Mouse (Mus musculus): ENCODE measurements around the gene Rabac1. TPM values are rescaled to one million over a fixed set of nuclear protein-coding genes. Genes with fewer than 3 reads are reported as not detected.
A peak's percentile ranks its signal among the peaks of the same experiment; 100 is the strongest.

The Rabac1 gene
- polyA plus RNA-seq, 2 experiments = 185 to 230 TPM

- no peak overlapping the region for H3K4me3 ChIP-seq (replicated peaks; ENCODE audit: low read length)
- H3K36me3 ChIP-seq (ENCODE audit: control insufficient read depth, insufficient read depth, low read length) = peaks cover 14% of the 10 kb centered on the region
- H3K4me2 ChIP-seq (replicated peaks; ENCODE audit: low read depth, low read length, severe bottlenecking) = no peak overlapping the region
- H3K9ac ChIP-seq (ENCODE audit: low read depth, low read length, severe bottlenecking) = no peak overlapping the region
- ATAC-seq (ENCODE audit: low FRiP score, low read depth) = peak; percentile 55
- peak; percentile 84 for DNase-seq (ENCODE audit: low spot score)
- peaks cover 90% of the 10 kb centered on the region for H3K27me3 ChIP-seq (ENCODE audit: control insufficient read depth, insufficient read depth, low read length)
- 2% methylated on average over 13 of the region's 17 CpGs for WGBS
- H3K27ac ChIP-seq (replicated peaks; ENCODE audit: low read depth, low read length) = no peak overlapping the region
- H3K9me3 ChIP-seq (ENCODE audit: control insufficient read depth, low read length) = no peaks in the 10 kb centered on the region
- TF ChIP-seq POLR2A (IDR thresholded peaks at IDR 0.05; ENCODE audit: borderline replicate concordance, extremely low read depth, insufficient read depth, insufficient read length) = no peak
- H3K4me1 ChIP-seq (ENCODE audit: control insufficient read depth, insufficient read depth, low read length) = 0 out of 2 replicates have a peak, but pooled peaks cover 10% of the 10 kb centered on the region
Observed at GRCm38 (mm10) chr7:25008635-25009034, 36.1 kb upstream of the Rabac1 start.

GRCm38 (mm10) chr7:25007609-25008374, 35.2 kb upstream of the Rabac1 start:
- H3K4me1 ChIP-seq (ENCODE audit: control insufficient read depth, insufficient read depth, low read length) = 0 out of 2 replicates have a peak, but pooled peaks cover 10% of the 10 kb centered on the region
- peaks cover 7% of the 10 kb centered on the region; the same call in 1 of the 2 replicates for H3K36me3 ChIP-seq (ENCODE audit: control insufficient read depth, insufficient read depth, low read length)
- H3K4me3 ChIP-seq (replicated peaks; ENCODE audit: low read length) = no peak overlapping the region
- H3K4me2 ChIP-seq (replicated peaks; ENCODE audit: low read depth, low read length, severe bottlenecking) = no peak overlapping the region
- no peak overlapping the region for H3K9ac ChIP-seq (ENCODE audit: low read depth, low read length, severe bottlenecking)
- TF ChIP-seq POLR2A (IDR thresholded peaks at IDR 0.05; ENCODE audit: borderline replicate concordance, extremely low read depth, insufficient read depth, insufficient read length) = no peak
- DNase-seq (ENCODE audit: low spot score) = no peak
- 33% methylated on average over 7 of the region's 8 CpGs for whole genome bisulfite sequencing
- H3K27ac ChIP-seq (replicated peaks; ENCODE audit: low read depth, low read length) = no peak overlapping the region
- no peaks in the 10 kb centered on the region for H3K9me3 ChIP-seq (ENCODE audit: control insufficient read depth, low read length)
- no peak for ATAC-seq (ENCODE audit: low FRiP score, low read depth)
- peaks cover 84% of the 10 kb centered on the region for H3K27me3 ChIP-seq (ENCODE audit: control insufficient read depth, insufficient read depth, low read length)

GRCm38 (mm10) chr7:25006586-25007364, 34.2 kb upstream of the Rabac1 start:
- no peaks in the 10 kb centered on the region for H3K36me3 ChIP-seq (ENCODE audit: control insufficient read depth, insufficient read depth, low read length)
- H3K27me3 ChIP-seq (ENCODE audit: control insufficient read depth, insufficient read depth, low read length) = peaks cover 75% of the 10 kb centered on the region
- H3K27ac ChIP-seq (replicated peaks; ENCODE audit: low read depth, low read length) = no peak overlapping the region
- H3K9ac ChIP-seq (ENCODE audit: low read depth, low read length, severe bottlenecking) = no peak overlapping the region
- H3K4me3 ChIP-seq (replicated peaks; ENCODE audit: low read length) = no peak overlapping the region
- 0 out of 2 replicates have a peak, but pooled peaks cover 10% of the 10 kb centered on the region for H3K4me1 ChIP-seq (ENCODE audit: control insufficient read depth, insufficient read depth, low read length)
- ATAC-seq (ENCODE audit: low FRiP score, low read depth) (no peak), DNase-seq (ENCODE audit: low spot score) (no peak)
- H3K4me2 ChIP-seq (replicated peaks; ENCODE audit: low read depth, low read length, severe bottlenecking) = no peak overlapping the region
- 80% methylated on average over 12 of the region's 12 CpGs for WGBS
- no peaks in the 10 kb centered on the region for H3K9me3 ChIP-seq (ENCODE audit: control insufficient read depth, low read length)
- no peak for TF ChIP-seq POLR2A (IDR thresholded peaks at IDR 0.05; ENCODE audit: borderline replicate concordance, extremely low read depth, insufficient read depth, insufficient read length)

GRCm38 (mm10) chr7:25006171-25006570, 33.6 kb upstream of the Rabac1 start:
- 0 out of 2 replicates have a peak, but pooled peaks cover 10% of the 10 kb centered on the region for H3K4me1 ChIP-seq (ENCODE audit: control insufficient read depth, insufficient read depth, low read length)

GRCm38 (mm10) chr7:25005421-25006065, 33.0 kb upstream of the Rabac1 start, which contains the start of gene Atp1a3:
TSS of gene Atp1a3 (minus strand) at chr7:25005958.
- Histone ChIP-seq H3K4me2 (replicated peaks; ENCODE audit: low read depth, low read length, severe bottlenecking) (peak within 1 kb of the TSS; percentile 66), H3K4me3 (replicated peaks; ENCODE audit: low read length) (peak within 1 kb of the TSS; percentile 38), H3K36me3 (ENCODE audit: control insufficient read depth, insufficient read depth, low read length) (no peaks in the 10 kb centered on the region), H3K9me3 (ENCODE audit: control insufficient read depth, low read length) (no peaks in the 10 kb centered on the region), H3K4me1 (ENCODE audit: control insufficient read depth, insufficient read depth, low read length) (0 out of 2 replicates have a peak, but pooled peaks cover 10% of the 10 kb centered on the region), H3K9ac (ENCODE audit: low read depth, low read length, severe bottlenecking) (no peak within 1 kb of the TSS; the same call in 1 of the 2 replicates), H3K27me3 (ENCODE audit: control insufficient read depth, insufficient read depth, low read length) (peaks cover 62% of the 10 kb centered on the region), H3K27ac (replicated peaks; ENCODE audit: low read depth, low read length) (no peak within 1 kb of the TSS)
- ATAC-seq (ENCODE audit: low FRiP score, low read depth) (peak; percentile 66), DNase-seq (ENCODE audit: low spot score) (no peak)
- 1% methylated on average over 48 of the region's 54 CpGs for WGBS
- TF ChIP-seq POLR2A (IDR thresholded peaks at IDR 0.05; ENCODE audit: borderline replicate concordance, extremely low read depth, insufficient read depth, insufficient read length) = no peak

More at GRCm38 (mm10) chr7:25006171-25006570, 33.6 kb upstream of the Rabac1 start:
- ATAC-seq (ENCODE audit: low FRiP score, low read depth) (no peak), DNase-seq (ENCODE audit: low spot score) (no peak)
- no peak for TF ChIP-seq POLR2A (IDR thresholded peaks at IDR 0.05; ENCODE audit: borderline replicate concordance, extremely low read depth, insufficient read depth, insufficient read length)
- Histone ChIP-seq H3K36me3 (ENCODE audit: control insufficient read depth, insufficient read depth, low read length) (no peaks in the 10 kb centered on the region), H3K27me3 (ENCODE audit: control insufficient read depth, insufficient read depth, low read length) (peaks cover 69% of the 10 kb centered on the region), H3K9me3 (ENCODE audit: control insufficient read depth, low read length) (no peaks in the 10 kb centered on the region), H3K9ac (ENCODE audit: low read depth, low read length, severe bottlenecking) (no peak overlapping the region), H3K27ac (replicated peaks; ENCODE audit: low read depth, low read length) (no peak overlapping the region), H3K4me2 (replicated peaks; ENCODE audit: low read depth, low read length, severe bottlenecking) (peak overlapping the region; percentile 66; the same call in 1 of the 2 replicates), H3K4me3 (replicated peaks; ENCODE audit: low read length) (peak overlapping the region; percentile 38; the same call in 1 of the 2 replicates)
- 77% methylated on average over 3 of the region's 3 CpGs for WGBS
